Mouse (Mus musculus): ENCODE measurements around the gene Gm4064. TPM values are rescaled to one million over a fixed set of nuclear protein-coding genes. Genes with fewer than 3 reads are reported as not detected.
"Not testable (repeated sequence)": the region's sequence is repeated elsewhere in the genome, so short reads cannot be mapped to it uniquely, and the experiment has no call there.

Gm4064 gene
- not detected in 2 replicates for polyA plus RNA-seq (2014; fragmentation: Nextera tagmentation; extraction: Ambion mirVana)

DNA sequence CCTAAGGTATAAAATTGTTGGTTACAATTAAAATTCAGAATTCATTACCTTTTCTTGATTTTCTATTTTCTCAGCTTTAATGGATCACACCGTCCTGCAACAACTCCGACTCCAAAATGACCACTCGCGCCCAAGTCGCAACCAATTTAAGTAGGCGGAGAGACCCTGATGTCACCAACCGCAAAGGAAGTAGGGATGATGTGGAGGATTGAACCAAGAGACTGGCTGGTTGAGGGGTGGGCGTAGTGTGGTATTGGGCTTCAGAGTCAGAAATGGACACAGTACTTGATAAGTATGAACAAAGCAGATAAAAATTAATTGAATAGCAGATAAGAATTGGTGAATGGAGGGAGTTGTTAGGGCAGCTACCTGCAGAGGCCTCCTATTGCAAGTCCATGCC lies at the start of gene Gm4064:
Gm4064 (minus strand) TSS at position 101 of the 400 bp plus-strand sequence.
- not testable (repeated sequence) for H3K4me2 ChIP-seq (replicated peaks; ENCODE audit: low read depth, low read length); ATAC-seq (ENCODE audit: low FRiP score); H3K36me3 ChIP-seq (ENCODE audit: control insufficient read depth, insufficient read depth, low read length); DNase-seq (ENCODE audit: low spot score); H3K9ac ChIP-seq (ENCODE audit: low read depth, low read length); H3K4me3 ChIP-seq (ENCODE audit: low read depth, low read length); H3K27me3 ChIP-seq (ENCODE audit: control insufficient read depth, insufficient read depth, low read length); H3K9me3 ChIP-seq (ENCODE audit: control insufficient read depth, low read length); H3K4me1 ChIP-seq (replicated peaks; ENCODE audit: control insufficient read depth, insufficient read depth, low read length); H3K27ac ChIP-seq (ENCODE audit: low read depth, low read length)
- no CpG with 5 or more reads among the region's 8 CpGs for WGBS

- not testable (repeated sequence) for H3K4me2 ChIP-seq (replicated peaks; ENCODE audit: low read depth, low read length); H3K9ac ChIP-seq (ENCODE audit: low read depth, low read length); DNase-seq (ENCODE audit: low spot score); H3K4me3 ChIP-seq (ENCODE audit: low read depth, low read length); H3K36me3 ChIP-seq (ENCODE audit: control insufficient read depth, insufficient read depth, low read length); ATAC-seq (ENCODE audit: low FRiP score); H3K9me3 ChIP-seq (ENCODE audit: control insufficient read depth, low read length); H3K27me3 ChIP-seq (ENCODE audit: control insufficient read depth, insufficient read depth, low read length); H3K4me1 ChIP-seq (replicated peaks; ENCODE audit: control insufficient read depth, insufficient read depth, low read length); H3K27ac ChIP-seq (ENCODE audit: low read depth, low read length)
- no CpG with 5 or more reads among the region's 9 CpGs for WGBS
Measured at GRCm38 (mm10) chrY:2830380-2830779, 34.4 kb upstream of the Gm4064 start, which contains the start of the genes Rbmy and Gm10256. Gene Rbmy, plus strand, starts transcription at chrY:2830680. Gene Gm10256, plus strand, starts transcription at chrY:2830699.

Other genes with a start within 250 kb of the Gm4064 start
- not detected in 2 replicates for gene H2al2c, start 197.1 kb downstream of the Gm4064 start, polyA plus RNA-seq (2014; fragmentation: Nextera tagmentation; extraction: Ambion mirVana)
- gene Sry, start 132.5 kb downstream of the Gm4064 start, polyA plus RNA-seq (2014; fragmentation: Nextera tagmentation; extraction: Ambion mirVana): not detected in 2 replicates
- not detected in 2 replicates for gene H2al2b, start 75.5 kb downstream of the Gm4064 start, polyA plus RNA-seq (2014; fragmentation: Nextera tagmentation; extraction: Ambion mirVana)
- not detected in 2 replicates for gene Rbmy, start 34.5 kb upstream of the Gm4064 start, polyA plus RNA-seq (2014; fragmentation: Nextera tagmentation; extraction: Ambion mirVana)
- gene Gm10256, start 34.5 kb upstream of the Gm4064 start, polyA plus RNA-seq (2014; fragmentation: Nextera tagmentation; extraction: Ambion mirVana): not detected in 2 replicates
- not detected in 2 replicates for gene Gm10352, start 104.8 kb upstream of the Gm4064 start, polyA plus RNA-seq (2014; fragmentation: Nextera tagmentation; extraction: Ambion mirVana)
- not detected in 2 replicates for gene Gm29289, start 136.4 kb upstream of the Gm4064 start, polyA plus RNA-seq (2014; fragmentation: Nextera tagmentation; extraction: Ambion mirVana)

Data from hindbrain, embryonic 11.5 days (tissue).